7 mouse cellular contexts compared by ENCODE assay signal in genomic region chr3:87947056-87947810, GRCm38 (mm10). TPM values are rescaled to one million over a fixed set of nuclear protein-coding genes. Genes with fewer than 3 reads are reported as not detected.
DNase-seq lines count a peak whose midpoint lies in the region; ATAC-seq lines count a peak whose summit lies in the region.

No protein-coding gene starts in this region.

- intact Hi-C loops in gastrocnemius, postnatal 14 days (cut with DNase I; ENCODE audit: low total_unique reads) = loop anchor here (10.0 kb wide), 1 partner anchor 108 kb away; the partner anchor contains the start of gene Naxe

- H3K4me2 ChIP-seq in forebrain, embryonic 14.5 days (ENCODE audit: low read length) = peak overlapping the region; percentile 70
- peak overlapping the region; percentile 50 for H3K4me2 ChIP-seq in liver, embryonic 13.5 days

- 6% methylated on average over 26 of the region's 26 CpGs for WGBS in forebrain, embryonic 14.5 days
- 4% methylated on average over 26 of the region's 26 CpGs for WGBS in liver, embryonic 13.5 days (ENCODE audit: insufficient replicate concordance)

- no peak for ATAC-seq in megakaryocyte, adult 5-6 weeks (ENCODE audit: poor library complexity, severe bottlenecking)
- ATAC-seq in forebrain, embryonic 14.5 days = 0 out of 2 replicates have a peak, but pooled peaks have one; percentile 6
- ATAC-seq in liver, embryonic 13.5 days (ENCODE audit: low read depth) = no peak

- H3K9me3 ChIP-seq in megakaryocyte, embryonic 14.5 days = no peaks in the 10 kb centered on the region
- H3K9me3 ChIP-seq in forebrain, embryonic 14.5 days (replicated peaks; ENCODE audit: control insufficient read depth, low read length) = no peaks in the 10 kb centered on the region
- H3K9me3 ChIP-seq in liver, embryonic 13.5 days (replicated peaks) = no peaks in the 10 kb centered on the region

- peaks cover 30% of the 10 kb centered on the region for H3K36me3 ChIP-seq in megakaryocyte, embryonic 14.5 days (replicated peaks; ENCODE audit: low read length)
- peaks cover 18% of the 10 kb centered on the region for H3K36me3 ChIP-seq in forebrain, embryonic 14.5 days (ENCODE audit: control insufficient read depth, insufficient read depth, low read length)
- H3K36me3 ChIP-seq in liver, embryonic 13.5 days = peaks cover 7% of the 10 kb centered on the region

- H3K9ac ChIP-seq in forebrain, embryonic 14.5 days (ENCODE audit: low read length) = peak overlapping the region; percentile 56
- no peak overlapping the region for H3K9ac ChIP-seq in liver, embryonic 13.5 days

- peaks cover 54% of the 10 kb centered on the region for H3K4me1 ChIP-seq in megakaryocyte, embryonic 14.5 days
- peaks cover 41% of the 10 kb centered on the region for H3K4me1 ChIP-seq in forebrain, embryonic 14.5 days (ENCODE audit: control insufficient read depth, insufficient read depth, low read length)
- H3K4me1 ChIP-seq in liver, embryonic 13.5 days (replicated peaks) = peaks cover 35% of the 10 kb centered on the region

- peaks cover 73% of the 10 kb centered on the region for H3K27me3 ChIP-seq in megakaryocyte, embryonic 14.5 days (replicated peaks)
- 0 out of 2 replicates have a peak, but pooled peaks cover 3% of the 10 kb centered on the region for H3K27me3 ChIP-seq in forebrain, embryonic 14.5 days (replicated peaks; ENCODE audit: control insufficient read depth, insufficient read depth, low read length)
- H3K27me3 ChIP-seq in liver, embryonic 13.5 days = peaks cover 81% of the 10 kb centered on the region

- peak overlapping the region; percentile 53 for H3K4me3 ChIP-seq in megakaryocyte, embryonic 14.5 days (replicated peaks)
- H3K4me3 ChIP-seq in forebrain, embryonic 14.5 days (ENCODE audit: low read depth, low read length) = peak overlapping the region; percentile 27
- peak overlapping the region; percentile 22; the same call in 1 of the 2 replicates for H3K4me3 ChIP-seq in liver, embryonic 13.5 days (replicated peaks)

- H3K27ac ChIP-seq in forebrain, embryonic 14.5 days (ENCODE audit: low read depth, low read length) = no peak overlapping the region
- H3K27ac ChIP-seq in liver, embryonic 13.5 days = no peak overlapping the region

- peak; percentile 41 for DNase-seq in forebrain, embryonic 14.5 days (ENCODE audit: low spot score)
- no peak for DNase-seq in liver, embryonic 13.5 days
- no peak for DNase-seq in ovary, postnatal 10 days (ENCODE audit: low spot score)
- DNase-seq in gastrocnemius, postnatal 14 days = no peak
- DNase-seq in urinary bladder, postnatal 14 days (ENCODE audit: low spot score) = no peak

RNA-seq across cellular contexts. Expression of gene Crabp2, which starts 1.2 kb away (rescaled TPM):
- polyA plus RNA-seq in megakaryocyte, embryonic 14.5 days (2012; ENCODE audit: insufficient read depth, low replicate concordance) = 0.47 TPM in 1 of 2 replicates, not detected in the other
- total RNA-seq in megakaryocyte, adult 5-6 weeks (2015) = 1.3 TPM in 1 of 2 replicates, not detected in the other
- not detected in 2 replicates for total RNA-seq in megakaryocyte, adult 5-6 weeks (2017)
- polyA plus RNA-seq in forebrain, embryonic 14.5 days (2014; fragmentation: Nextera tagmentation; extraction: Ambion mirVana) = 32.8 and 35.9 TPM in 2 replicates
- 2.2 and 2.3 TPM in 2 replicates for polyA plus RNA-seq in liver, embryonic 13.5 days (2015; fragmentation: Nextera tagmentation; extraction: Ambion mirVana)
- total RNA-seq in gastrocnemius, postnatal 14 days (2021) = under 1 TPM; 0.31 to 0.33 TPM

RNA-seq across cellular contexts. Expression of gene Rrnad1, which starts 16.7 kb away (rescaled TPM):
- 13.9 and 14.0 TPM in 2 replicates for polyA plus RNA-seq in megakaryocyte, embryonic 14.5 days (2012; ENCODE audit: insufficient read depth, low replicate concordance)
- total RNA-seq in megakaryocyte, adult 5-6 weeks (2015) = 7.2 and 7.8 TPM in 2 replicates
- total RNA-seq in megakaryocyte, adult 5-6 weeks (2017) = 8.7 and 10.2 TPM in 2 replicates
- 15.6 and 20.2 TPM in 2 replicates for polyA plus RNA-seq in forebrain, embryonic 14.5 days (2014; fragmentation: Nextera tagmentation; extraction: Ambion mirVana)
- polyA plus RNA-seq in liver, embryonic 13.5 days (2015; fragmentation: Nextera tagmentation; extraction: Ambion mirVana) = 6.1 and 6.6 TPM in 2 replicates
- total RNA-seq in gastrocnemius, postnatal 14 days (2021) = 1 to 10 TPM; 3.6 to 3.9 TPM

RNA-seq across cellular contexts. Expression of gene Isg20l2, which starts 17.1 kb away (rescaled TPM):
- 2.9 and 3.6 TPM in 2 replicates for polyA plus RNA-seq in megakaryocyte, embryonic 14.5 days (2012; ENCODE audit: insufficient read depth, low replicate concordance)
- total RNA-seq in megakaryocyte, adult 5-6 weeks (2015) = 27.5 and 28.8 TPM in 2 replicates
- 25.0 and 26.3 TPM in 2 replicates for total RNA-seq in megakaryocyte, adult 5-6 weeks (2017)
- 17.9 and 20.0 TPM in 2 replicates for polyA plus RNA-seq in forebrain, embryonic 14.5 days (2014; fragmentation: Nextera tagmentation; extraction: Ambion mirVana)
- 31.1 and 38.3 TPM in 2 replicates for polyA plus RNA-seq in liver, embryonic 13.5 days (2015; fragmentation: Nextera tagmentation; extraction: Ambion mirVana)
- 1 to 10 TPM; 9.0 to 9.6 TPM for total RNA-seq in gastrocnemius, postnatal 14 days (2021)

RNA-seq across cellular contexts. Expression of gene Nes, which starts 23.6 kb away (rescaled TPM):
- 0.29 TPM in 1 of 2 replicates, not detected in the other for polyA plus RNA-seq in megakaryocyte, embryonic 14.5 days (2012; ENCODE audit: insufficient read depth, low replicate concordance)
- total RNA-seq in megakaryocyte, adult 5-6 weeks (2015) = not detected in 2 replicates
- not detected in 2 replicates for total RNA-seq in megakaryocyte, adult 5-6 weeks (2017)
- 23.1 and 27.8 TPM in 2 replicates for polyA plus RNA-seq in forebrain, embryonic 14.5 days (2014; fragmentation: Nextera tagmentation; extraction: Ambion mirVana)
- 2.6 and 2.8 TPM in 2 replicates for polyA plus RNA-seq in liver, embryonic 13.5 days (2015; fragmentation: Nextera tagmentation; extraction: Ambion mirVana)
- 10 to 100 TPM; 37.2 to 51.2 TPM for total RNA-seq in gastrocnemius, postnatal 14 days (2021)

RNA-seq across cellular contexts. Expression of gene Mrpl24, which starts 27.9 kb away (rescaled TPM):
- polyA plus RNA-seq in megakaryocyte, embryonic 14.5 days (2012; ENCODE audit: insufficient read depth, low replicate concordance) = 3.1 and 14.1 TPM in 2 replicates
- total RNA-seq in megakaryocyte, adult 5-6 weeks (2015) = 134 and 135 TPM in 2 replicates
- 99.8 and 106 TPM in 2 replicates for total RNA-seq in megakaryocyte, adult 5-6 weeks (2017)
- 69.5 and 71.2 TPM in 2 replicates for polyA plus RNA-seq in forebrain, embryonic 14.5 days (2014; fragmentation: Nextera tagmentation; extraction: Ambion mirVana)
- 48.7 and 56.5 TPM in 2 replicates for polyA plus RNA-seq in liver, embryonic 13.5 days (2015; fragmentation: Nextera tagmentation; extraction: Ambion mirVana)
- total RNA-seq in gastrocnemius, postnatal 14 days (2021) = 10 to 100 TPM; 42.1 to 46.5 TPM

Comparison
In these comparisons a context has a peak if more than half of its experiments do, and no peak if none do; other contexts are left out.
1. RNA of gene Crabp2, which starts 1.2 kb away (polyA plus RNA-seq): 32.8 to 35.9 TPM in forebrain, embryonic 14.5 days; 2.2 to 2.3 TPM in liver, embryonic 13.5 days and 0.47 TPM in megakaryocyte, embryonic 14.5 days; every median in the first group is over 10 times any median in the second.
2. Peak in every context shown above with its lines, with median percentiles within 50 percentile points of each other: H3K4me3 ChIP-seq.